Mouse (Mus musculus) left cerebral cortex, postnatal 4 days (tissue): ENCODE measurements around the gene Braf. TPM values are rescaled to one million over a fixed set of nuclear protein-coding genes. Genes with fewer than 3 reads are reported as not detected.
A peak's percentile ranks its signal among the peaks of the same experiment; 100 is the strongest.

Experiments
- DNase-seq: peaks from one replicate; pipeline ENCODE4 v3.0.0-alpha.2; 2022
- intact Hi-C: fragments of 180-260 bp; cut with DNase I; formaldehyde crosslinking; loops from one replicate; pipeline ENCODE4 v1.15.1; 2025
- total RNA-seq, 2 experiments: library from RNA; stranded (reverse); gene quantifications; 2 replicates each; pipeline ENCODE4 v1.2.3; 2021

Gene Braf
- total RNA-seq, 2 experiments from 2014 or later: 67.1 to 75.6 TPM

GRCm38 (mm10) chr6:39559276-39559939, 165.9 kb downstream of the Braf start:
- DNase-seq: peak; percentile 53
- intact Hi-C loops: loop anchor here (10.0 kb wide), 1 partner anchor 55 kb away; no protein-coding TSS in a partner anchor

GRCm38 (mm10) chr6:39557723-39558261, 167.5 kb downstream of the Braf start, which contains the start of gene Dennd2a:
Gene Dennd2a, minus strand, starts transcription at chr6:39557867.
- intact Hi-C loops: loop anchor here (10.0 kb wide), 1 partner anchor 53 kb away; no protein-coding TSS in a partner anchor
- DNase-seq: peak; percentile 97

GRCm38 (mm10) chr6:39556900-39557659, 168.2 kb downstream of the Braf start:
- DNase-seq: peak; percentile 32
- intact Hi-C loops: loop anchor here (10.0 kb wide), 1 partner anchor 52 kb away; no protein-coding TSS in a partner anchor

- DNase-seq: no peak
- intact Hi-C loops: loop anchor here (10.0 kb wide), 1 partner anchor 51 kb away; no protein-coding TSS in a partner anchor
Observed at GRCm38 (mm10) chr6:39555648-39555945, 169.7 kb downstream of the Braf start.

- intact Hi-C loops: loop anchor here (10.0 kb wide), 1 partner anchor 50 kb away; no protein-coding TSS in a partner anchor
Observed at GRCm38 (mm10) chr6:39554888-39555647, 170.2 kb downstream of the Braf start.

More at GRCm38 (mm10) chr6:39554888-39555647, 170.2 kb downstream of the Braf start:
- DNase-seq: no peak

Other genes starting within 250 kb of the Braf start
- 10 to 100 TPM; 25.9 to 27.0 TPM for gene Dennd2a, start 167.6 kb downstream of the Braf start, total RNA-seq
- gene Adck2, start 151.6 kb downstream of the Braf start, total RNA-seq: 10 to 100 TPM; 31.2 to 33.2 TPM
- under 1 TPM in 1 of 2 experiments, not detected in 1; 0.77 TPM for gene Gm42420, start 139.7 kb downstream of the Braf start, total RNA-seq
- 100 to 1,000 TPM; 146 to 170 TPM for gene Ndufb2, start 132.9 kb downstream of the Braf start, total RNA-seq
- gene Mrps33, start 85.5 kb upstream of the Braf start, total RNA-seq: 10 to 100 TPM; 81.4 to 95.0 TPM
- gene Tmem178b, start 147.8 kb upstream of the Braf start, total RNA-seq: 100 to 1,000 TPM; 258 to 291 TPM